Mouse (Mus musculus) cerebellum, adult 18-20 months (tissue): ENCODE data around the gene Faim.

Source experiments
- DNase-seq, 2 experiments: peaks; one replicate each; pipeline ENCODE4 v3.0.0; 2021

Gene Faim

GRCm38 (mm10) chr9:98976081-98976480 lies 10.1 kb upstream of the Faim start:
- DNase-seq: no peak

DNA sequence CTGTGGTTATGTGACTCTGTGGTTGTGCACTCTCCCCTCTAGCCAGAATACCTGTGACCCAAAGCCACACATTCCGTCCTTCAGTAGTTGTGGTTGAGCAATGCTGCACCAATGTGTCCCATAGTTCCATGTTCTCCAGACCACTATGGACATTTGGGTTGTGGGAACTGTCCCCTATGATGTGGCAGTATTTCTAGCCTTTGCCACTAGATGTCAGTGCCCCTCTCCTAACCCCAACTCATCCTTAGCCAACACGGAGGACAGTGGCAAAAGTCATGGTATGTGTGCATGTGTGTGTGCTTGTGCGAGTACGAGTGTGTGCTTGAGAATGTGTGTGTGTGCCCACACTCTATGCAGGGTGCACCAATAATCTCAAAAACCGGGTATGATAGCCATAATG lies 9.7 kb upstream of the Faim start:
- DNase-seq: no peak

DNA sequence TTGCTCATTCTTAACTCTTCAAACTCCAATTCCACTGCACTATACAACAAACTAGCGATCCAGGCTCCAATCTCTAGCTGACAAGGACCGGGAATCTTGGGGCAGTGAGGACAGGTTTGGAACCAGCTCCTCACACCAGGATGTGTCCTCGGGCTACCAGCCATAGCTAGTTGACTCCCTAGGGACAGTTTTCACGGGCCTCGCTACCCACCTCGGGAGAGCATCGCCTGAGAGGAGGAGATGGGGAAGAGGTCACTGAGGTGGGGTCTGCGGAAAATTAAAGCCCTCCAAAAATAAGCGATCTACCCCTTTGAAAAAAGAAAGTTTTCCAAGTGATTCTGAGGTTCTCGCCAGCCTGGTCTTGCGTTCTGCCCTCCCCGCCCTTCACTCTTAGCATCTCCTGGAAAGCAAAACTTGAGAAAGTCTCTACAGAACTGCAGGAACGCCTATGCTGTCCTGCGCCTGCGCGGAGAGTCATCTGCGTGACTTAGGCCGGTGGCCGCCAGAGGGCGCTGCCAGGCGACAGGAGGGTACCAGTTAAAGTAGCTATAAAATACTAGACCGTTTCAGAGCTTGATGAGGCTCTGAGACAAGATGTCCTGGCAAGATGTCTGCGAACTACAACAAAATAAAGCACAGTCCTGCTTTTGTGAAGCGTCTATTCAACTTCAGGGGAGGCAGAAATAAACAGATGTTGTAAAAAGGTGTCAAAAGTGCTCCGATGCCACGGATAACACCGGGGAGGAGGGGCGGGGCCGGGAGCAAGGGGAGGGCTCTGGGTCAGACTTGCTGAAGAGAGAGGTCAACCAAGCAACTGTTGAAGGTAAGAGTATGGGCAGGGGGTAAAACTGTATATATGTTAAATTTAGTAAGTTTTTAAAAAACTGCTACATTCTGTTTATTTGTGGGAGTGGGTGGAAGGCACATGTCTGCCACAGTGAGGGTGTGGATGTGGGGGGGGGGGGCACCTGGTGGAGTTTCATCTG lies 6.4 kb upstream of the Faim start:
- peak; percentile 88 to 93 for DNase-seq

DNA sequence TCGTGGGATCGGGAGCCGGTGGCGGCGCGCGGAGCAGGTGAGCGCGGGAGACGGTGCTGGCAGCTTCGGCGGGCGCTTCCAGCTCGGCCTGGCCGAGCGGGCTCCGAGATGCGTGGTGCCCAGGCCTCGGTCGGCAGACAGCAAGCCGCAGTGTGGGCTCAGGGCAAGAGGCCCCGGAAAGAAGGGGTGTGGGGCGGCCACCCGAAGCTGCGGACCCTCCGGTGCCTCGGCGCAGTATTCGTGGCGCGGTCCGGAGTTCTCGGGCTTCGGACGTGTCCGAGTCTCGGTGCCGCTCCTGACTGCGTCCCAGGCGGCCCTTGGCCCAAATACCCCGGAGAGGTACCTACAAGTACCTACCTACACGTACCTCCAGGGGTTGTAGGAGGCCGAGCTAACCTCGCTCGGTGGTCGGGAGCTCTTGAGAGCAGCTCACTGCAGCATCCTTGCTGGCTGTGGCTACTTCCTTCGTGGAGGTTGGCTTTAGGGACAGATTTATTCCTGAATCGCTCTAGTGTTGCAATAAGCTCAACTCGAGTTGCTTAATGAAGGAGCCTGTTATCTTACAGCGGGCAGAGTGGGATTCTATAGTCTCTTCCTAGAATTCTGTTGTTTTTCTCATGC lies 413 bp downstream of the Faim start:
- DNase-seq: no peak

- no peak for DNase-seq
These were observed 958 bp downstream of the Faim start for GRCm38 (mm10) chr9:98987131-98987530.

DNA sequence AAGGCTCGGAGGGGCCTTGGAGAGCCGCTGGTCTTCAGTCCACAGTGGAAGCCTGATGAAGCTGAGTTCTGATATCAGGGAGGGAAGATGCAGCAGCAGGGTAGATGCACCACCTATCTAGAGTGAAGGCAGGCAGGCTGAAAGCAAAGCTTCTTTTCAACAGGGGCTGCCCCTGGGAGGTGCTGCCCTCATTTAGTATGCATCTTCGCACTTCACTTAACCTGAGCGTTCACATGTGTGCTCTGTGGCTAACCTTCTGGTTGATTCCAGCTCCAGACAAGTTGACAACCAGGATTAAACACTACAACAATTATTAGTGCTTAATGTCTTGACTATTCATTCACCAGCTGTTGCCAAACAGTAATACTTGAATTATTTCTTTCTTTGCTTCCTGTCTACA lies 7.9 kb downstream of the Faim start:
- DNase-seq: no peak

- peak; percentile 77 to 84 for DNase-seq
These were observed 13.7 kb downstream of the Faim start for GRCm38 (mm10) chr9:98999881-99000339.

DNA sequence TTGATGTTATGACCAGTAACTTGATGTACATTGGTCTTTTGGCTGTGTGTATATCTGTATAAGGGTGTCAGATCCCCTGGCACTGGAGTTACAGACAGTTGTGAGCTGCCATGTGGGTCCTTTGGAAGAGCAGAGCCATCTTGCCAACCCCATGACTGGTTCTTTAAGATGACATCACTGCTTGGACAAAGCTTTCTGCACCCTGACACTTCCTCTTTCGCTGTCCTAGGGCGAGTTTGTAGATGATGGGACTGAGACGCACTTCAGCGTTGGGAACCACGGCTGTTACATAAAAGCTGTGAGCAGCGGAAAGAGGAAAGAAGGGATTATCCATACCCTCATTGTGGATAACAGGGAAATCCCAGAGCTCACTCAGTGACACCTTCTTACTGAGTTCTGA lies 15.2 kb downstream of the Faim start:
- no peak for DNase-seq

DNA sequence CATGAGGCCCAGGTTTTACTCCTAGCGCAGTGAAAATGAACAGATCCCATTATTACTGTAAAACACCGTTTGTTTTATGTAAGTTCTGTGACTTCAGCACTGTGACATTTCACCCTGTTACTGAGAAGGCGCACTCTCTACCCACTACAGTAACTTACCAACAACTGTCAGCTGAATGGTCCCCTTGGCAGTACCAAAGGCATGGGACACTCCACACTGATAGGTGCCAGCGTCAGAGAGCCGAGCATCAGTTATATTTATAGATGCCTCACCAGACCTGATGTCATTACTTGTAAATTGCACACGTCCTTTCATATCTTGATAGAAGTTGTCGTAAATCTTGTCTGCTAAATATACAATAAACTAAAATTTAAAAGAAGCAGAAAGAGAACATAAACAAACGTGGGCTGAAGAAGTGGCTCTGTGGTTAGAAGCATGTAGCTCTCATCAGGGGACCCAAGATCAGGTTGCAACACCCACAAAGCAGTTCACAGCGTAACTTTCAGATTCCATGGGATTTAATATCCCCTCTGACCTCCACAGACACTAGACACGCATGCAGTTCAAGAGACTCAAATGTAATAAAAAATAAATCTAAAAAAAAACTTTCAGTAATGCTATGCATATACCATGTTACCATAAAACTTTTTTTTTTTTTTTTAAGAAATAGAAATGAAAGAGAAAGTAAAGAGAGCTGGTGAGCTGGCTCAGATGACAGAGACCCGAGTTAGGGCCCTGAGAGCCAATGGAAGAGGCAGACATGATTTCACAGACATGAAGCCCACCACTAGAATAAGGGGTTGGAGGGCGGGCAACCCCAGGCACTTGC lies 23.1 kb downstream of the Faim start:
- no peak for DNase-seq

DNA sequence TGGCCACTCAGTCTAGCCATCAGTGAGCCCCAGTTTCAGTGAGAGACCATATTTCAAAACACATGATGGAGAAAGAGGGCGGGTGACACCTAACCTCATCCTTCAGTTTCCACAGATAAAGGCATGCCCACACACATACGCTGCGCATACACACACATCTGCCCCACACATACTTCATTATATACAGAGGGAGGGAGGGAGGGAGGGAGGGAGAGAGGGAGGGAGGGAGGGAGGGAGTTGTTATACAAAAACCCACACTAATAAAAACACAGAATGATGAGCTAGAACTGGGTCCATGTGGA lies 23.7 kb downstream of the Faim start:
- DNase-seq: no peak

- DNase-seq: no peak
These were observed 30.1 kb downstream of the Faim start for GRCm38 (mm10) chr9:99016301-99016700.

DNA sequence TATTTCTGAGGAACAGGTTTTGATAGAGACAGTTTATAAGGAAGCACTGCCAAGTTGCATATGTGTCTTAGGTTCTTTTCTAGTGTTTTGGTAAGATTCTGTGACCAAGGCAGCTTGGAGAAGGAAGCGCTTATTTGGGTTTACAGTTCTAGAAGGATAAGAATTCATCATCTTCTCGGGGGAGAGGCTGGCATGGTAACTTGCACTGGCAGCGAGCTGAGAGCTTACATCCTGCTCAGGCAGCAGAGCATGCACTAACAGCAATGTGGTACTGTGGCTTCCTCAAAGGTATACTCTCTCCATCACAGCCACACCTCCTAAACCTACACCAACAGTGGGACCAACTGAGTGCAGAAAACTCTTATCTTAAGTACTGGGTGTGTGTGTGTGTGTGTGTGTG lies 30.6 kb downstream of the Faim start:
- DNase-seq: no peak

GRCm38 (mm10) chr9:99017679-99018078 lies 31.5 kb downstream of the Faim start:
- no peak for DNase-seq

- DNase-seq: no peak
These were observed 35.0 kb downstream of the Faim start for GRCm38 (mm10) chr9:99021166-99021565.

GRCm38 (mm10) chr9:99021751-99022150 lies 35.6 kb downstream of the Faim start:
- no peak for DNase-seq

DNA sequence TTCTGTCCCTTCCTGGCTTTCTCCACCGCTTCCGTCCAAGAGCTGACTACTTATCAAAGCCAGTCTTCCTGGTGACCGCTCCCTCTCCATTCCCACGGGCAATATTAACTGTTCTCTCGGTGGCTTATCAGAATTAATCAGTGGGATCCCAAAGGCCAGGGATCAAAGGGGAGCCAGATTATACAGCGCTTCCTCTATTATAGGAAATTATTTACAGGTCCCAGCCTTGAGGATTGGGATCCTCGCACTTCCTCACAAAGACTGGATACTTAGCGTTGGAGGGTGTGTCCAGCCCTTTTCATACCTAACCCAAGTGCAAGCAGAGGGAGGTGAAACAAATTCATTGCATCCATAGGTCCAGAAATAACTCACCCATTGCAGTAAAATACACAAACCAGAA lies 45.9 kb downstream of the Faim start:
- no peak for DNase-seq

GRCm38 (mm10) chr9:99034111-99034510 lies 47.9 kb downstream of the Faim start:
- DNase-seq: no peak

DNA sequence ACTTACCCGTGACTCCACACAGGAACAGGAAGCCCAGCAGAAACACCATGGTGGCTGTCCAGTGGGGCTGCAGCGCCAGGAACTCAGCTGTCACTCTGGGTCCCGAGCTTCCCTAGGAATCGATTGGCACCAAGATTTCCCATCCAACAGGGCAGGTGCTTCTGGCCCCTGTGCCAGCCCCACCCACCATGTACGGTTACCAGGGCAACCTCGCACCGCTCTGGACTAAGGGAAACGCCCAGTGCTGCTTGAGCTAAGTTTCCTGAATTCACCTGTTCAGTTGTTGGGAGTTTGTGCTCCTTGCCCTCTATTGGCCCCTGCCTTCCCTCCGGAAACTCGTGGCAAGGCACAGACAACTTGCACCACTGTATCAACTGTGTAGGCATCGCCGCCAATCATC lies 49.4 kb downstream of the Faim start, which contains the start of gene Gm1123:
Gm1123 (minus strand) TSS at position 141 of the 400 bp plus-strand sequence.
- DNase-seq: no peak

DNA sequence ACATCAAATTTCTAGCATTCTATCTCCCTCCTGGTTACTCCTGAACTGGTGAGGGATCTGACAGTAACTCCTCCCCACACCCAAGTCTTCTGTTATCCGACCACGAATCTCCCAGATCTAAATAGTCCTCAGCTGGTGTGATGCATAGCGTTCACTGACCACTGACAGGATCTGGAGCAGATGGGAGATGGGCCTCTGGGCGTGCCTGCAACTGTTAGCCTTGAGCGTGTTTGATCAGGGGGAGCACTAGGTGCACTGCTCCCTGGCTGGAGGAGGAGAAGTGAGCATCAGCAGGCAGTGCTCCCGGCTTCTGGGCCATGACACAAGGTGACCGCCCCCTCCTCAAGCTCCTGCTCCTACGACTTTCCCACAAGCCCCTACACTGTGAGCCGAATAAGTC lies 55.8 kb downstream of the Faim start:
- DNase-seq: no peak

- DNase-seq: no peak
These were observed 56.5 kb downstream of the Faim start for GRCm38 (mm10) chr9:99042641-99043040.

DNA sequence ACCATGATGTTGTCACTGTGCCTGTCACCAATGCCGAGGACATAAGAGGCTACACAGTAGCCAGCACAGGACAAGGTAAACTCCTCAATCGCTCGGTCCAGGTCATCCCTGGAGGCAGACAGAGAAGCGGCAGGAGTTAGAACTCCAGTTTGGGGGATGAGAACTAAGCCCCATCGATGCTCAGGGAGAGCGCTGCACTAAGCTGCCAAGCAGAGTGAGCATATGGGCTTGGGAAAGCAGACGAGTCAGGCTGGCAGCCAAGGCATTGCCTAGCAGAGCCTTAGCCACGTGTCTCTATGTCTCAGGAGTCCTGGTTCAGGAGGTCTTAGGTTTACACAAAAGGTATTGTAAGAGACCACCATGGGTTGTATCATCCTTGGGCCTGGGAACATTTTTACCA lies 58.6 kb downstream of the Faim start:
- DNase-seq: peak; percentile 61 to 76

DNA sequence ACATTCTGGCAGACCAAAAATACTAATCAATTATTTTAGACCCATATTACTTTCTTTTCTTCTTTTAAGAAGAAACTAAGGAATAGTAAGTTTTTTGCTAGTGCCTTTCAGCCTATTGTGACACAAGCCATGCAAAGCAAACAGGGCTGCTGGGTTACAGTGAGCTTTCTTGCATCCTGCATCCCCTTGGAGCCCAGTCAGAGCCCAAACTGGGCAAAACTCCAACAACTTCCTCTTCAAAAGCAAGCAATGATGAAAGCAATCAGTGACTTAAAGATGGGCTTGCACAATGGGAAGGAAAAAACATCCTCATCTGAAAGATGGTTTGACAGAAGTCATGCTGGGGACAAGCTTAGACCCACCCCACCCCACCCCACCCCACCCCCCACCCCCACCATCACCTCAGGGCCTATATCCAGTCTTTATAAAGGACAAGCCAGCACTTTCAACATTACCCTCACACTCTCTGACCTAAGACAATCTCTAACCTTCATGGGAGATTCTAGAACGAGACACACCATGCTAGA lies 62.6 kb downstream of the Faim start:
- no peak for DNase-seq

- DNase-seq: no peak
These were observed 63.6 kb downstream of the Faim start for GRCm38 (mm10) chr9:99049760-99050159.
